In the genomic region with DNA sequence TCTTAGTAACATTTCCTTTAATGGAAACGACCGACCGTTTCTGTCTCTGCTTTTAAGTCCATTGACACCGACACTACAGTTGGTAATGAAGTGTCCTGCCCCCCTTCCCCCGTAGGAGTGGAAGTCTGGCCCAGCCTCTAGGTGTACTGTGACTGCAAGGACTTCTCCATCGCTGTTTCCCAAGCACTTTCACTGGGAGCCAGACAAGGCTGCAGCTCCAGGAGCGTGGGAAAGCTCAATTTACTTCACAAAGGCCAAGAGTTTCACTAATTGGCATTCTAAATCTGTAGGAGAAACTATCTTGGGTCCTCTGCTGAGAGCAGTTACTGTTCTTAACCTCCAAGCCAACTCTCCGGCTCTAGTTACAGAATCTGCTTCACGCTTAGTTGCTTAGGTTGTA, we compare ENCODE assay signal across 10 mouse cellular contexts. TPM values are rescaled to one million over a fixed set of nuclear protein-coding genes. Genes with fewer than 3 reads are reported as not detected.
A peak's percentile ranks its signal among the peaks of the same experiment; 100 is the strongest.
DNase-seq lines count a peak whose midpoint lies in the region; ATAC-seq and TF ChIP-seq lines count a peak whose summit lies in the region.
"Had no signal": no experiment of that assay in that cellular context is flagged by ENCODE, and none has a peak within 500 bp of the region (broad histone marks: within the 10 kb centered on the region; RNA-seq: fewer than 3 reads in every experiment).

No protein-coding gene starts in this region.

- H3K27me3 ChIP-seq in cerebellum, adult 2 months (ENCODE audit: control insufficient read depth, insufficient read depth, low read length) = no peaks in the 10 kb centered on the region
- H3K27me3 ChIP-seq in neural tube, embryonic 11.5 days (ENCODE audit: control insufficient read depth, insufficient read depth, low read length) = no peaks in the 10 kb centered on the region
- no peaks in the 10 kb centered on the region for H3K27me3 ChIP-seq in hindbrain, embryonic 16.5 days (replicated peaks; ENCODE audit: control insufficient read depth, insufficient read depth, low read length)
- no peaks in the 10 kb centered on the region for H3K27me3 ChIP-seq in stomach, embryonic 16.5 days (ENCODE audit: control insufficient read depth, insufficient read depth, low read length)

- no peak for ATAC-seq in cerebellum, adult (ENCODE audit: insufficient number of reproducible peaks, low FRiP score, low TSS enrichment)
- 0 out of 2 replicates have a peak, but pooled peaks have one; percentile 16 for ATAC-seq in neural tube, embryonic 11.5 days (ENCODE audit: insufficient read depth, low FRiP score, low TSS enrichment)
- ATAC-seq in hindbrain, embryonic 16.5 days = peak; percentile 88
- ATAC-seq in stomach, embryonic 16.5 days (ENCODE audit: insufficient read depth, low FRiP score) = peak; percentile 72
- ATAC-seq in megakaryocyte progenitor cell, adult 5-6 weeks (replicated peaks; ENCODE audit: poor library complexity) = no peak
- ATAC-seq: activated CD4-positive, CD25-positive, alpha-beta regulatory T cell, adult 4 months had no signal

- 41% methylated on average over 9 of the region's 9 CpGs for WGBS in cerebellum, adult 2 months
- 29% methylated on average over 9 of the region's 9 CpGs for WGBS in neural tube, embryonic 11.5 days
- 21% methylated on average over 9 of the region's 9 CpGs for WGBS in hindbrain, embryonic 16.5 days
- WGBS in stomach, embryonic 16.5 days = 30% methylated on average over 9 of the region's 9 CpGs

- no peak overlapping the region for H3K4me3 ChIP-seq in cerebellum, adult 2 months (replicated peaks; ENCODE audit: insufficient read depth, low read depth, low read length)
- no peak overlapping the region for H3K4me3 ChIP-seq in neural tube, embryonic 11.5 days (ENCODE audit: low read depth, low read length)
- H3K4me3 ChIP-seq in hindbrain, embryonic 16.5 days (ENCODE audit: low read length) = no peak overlapping the region
- no peak overlapping the region for H3K4me3 ChIP-seq in stomach, embryonic 16.5 days (replicated peaks; ENCODE audit: low read length)

- no peaks in the 10 kb centered on the region for H3K9me3 ChIP-seq in neural tube, embryonic 11.5 days (ENCODE audit: control insufficient read depth, low read length)
- no peaks in the 10 kb centered on the region for H3K9me3 ChIP-seq in hindbrain, embryonic 16.5 days (ENCODE audit: control insufficient read depth, low read length)
- no peaks in the 10 kb centered on the region for H3K9me3 ChIP-seq in stomach, embryonic 16.5 days (replicated peaks; ENCODE audit: control insufficient read depth, low read length)

- peaks cover 28% of the 10 kb centered on the region for H3K4me1 ChIP-seq in cerebellum, adult 2 months (ENCODE audit: control insufficient read depth, insufficient read depth, low read length)
- H3K4me1 ChIP-seq in neural tube, embryonic 11.5 days (ENCODE audit: control insufficient read depth, insufficient read depth, low read length) = 0 out of 2 replicates have a peak, but pooled peaks cover 5% of the 10 kb centered on the region
- peaks cover 5% of the 10 kb centered on the region for H3K4me1 ChIP-seq in hindbrain, embryonic 16.5 days (ENCODE audit: control insufficient read depth, insufficient read depth, low read depth, low read length)
- H3K4me1 ChIP-seq in stomach, embryonic 16.5 days (ENCODE audit: control insufficient read depth, insufficient read depth, low read length) = peaks cover 45% of the 10 kb centered on the region

- no peaks in the 10 kb centered on the region; the same call in 1 of the 2 replicates for H3K36me3 ChIP-seq in neural tube, embryonic 11.5 days (ENCODE audit: control insufficient read depth, insufficient read depth, low read length)
- no peaks in the 10 kb centered on the region for H3K36me3 ChIP-seq in hindbrain, embryonic 16.5 days (ENCODE audit: control insufficient read depth, insufficient read depth, low read length)
- H3K36me3 ChIP-seq in stomach, embryonic 16.5 days (ENCODE audit: control insufficient read depth, insufficient read depth, low read length) = 0 out of 2 replicates have a peak, but pooled peaks cover 5% of the 10 kb centered on the region

- peak overlapping the region; percentile 83 for H3K27ac ChIP-seq in cerebellum, adult 2 months (ENCODE audit: insufficient read depth, low read length)
- peak overlapping the region; percentile 37; the same call in 1 of the 2 replicates for H3K27ac ChIP-seq in neural tube, embryonic 11.5 days (ENCODE audit: low read depth, low read length)
- 0 out of 2 replicates have a peak overlapping the region, but pooled peaks have one; percentile 44 for H3K27ac ChIP-seq in hindbrain, embryonic 16.5 days (ENCODE audit: low read depth, low read length)
- peak overlapping the region; percentile 58 for H3K27ac ChIP-seq in stomach, embryonic 16.5 days (ENCODE audit: low read length)
- H3K27ac ChIP-seq: macrophage had no signal

- no peak for TF ChIP-seq CTCF in cerebellum, adult 2 months (IDR thresholded peaks at IDR 0.05; ENCODE audit: borderline replicate concordance, insufficient read depth, low read depth, low read length)

- TF ChIP-seq POLR2A in cerebellum, adult 2 months (IDR thresholded peaks at IDR 0.05; ENCODE audit: borderline replicate concordance, insufficient read depth, low read length) = no peak

- DNase-seq in cerebellum, adult 2 months = no peak
- DNase-seq in neural tube, embryonic 11.5 days (ENCODE audit: low spot score) = no peak
- no peak for DNase-seq in neural tube, embryonic 10.5 days (ENCODE audit: extremely low spot score, low spot score)
- DNase-seq in layer of hippocampus, adult 9-11 months = no peak

- H3K9ac ChIP-seq in neural tube, embryonic 11.5 days (ENCODE audit: low read length) = no peak overlapping the region
- H3K9ac ChIP-seq in hindbrain, embryonic 16.5 days (ENCODE audit: low read depth, low read length) = no peak overlapping the region
- 0 out of 2 replicates have a peak overlapping the region, but pooled peaks have one; percentile 2 for H3K9ac ChIP-seq in stomach, embryonic 16.5 days (ENCODE audit: low read length)

- no peak overlapping the region for H3K4me2 ChIP-seq in neural tube, embryonic 11.5 days (ENCODE audit: low read depth)
- H3K4me2 ChIP-seq in hindbrain, embryonic 16.5 days (ENCODE audit: low read length) = no peak overlapping the region
- H3K4me2 ChIP-seq in stomach, embryonic 16.5 days (ENCODE audit: low read depth, low read length) = 0 out of 2 replicates have a peak overlapping the region, but pooled peaks have one; percentile 3

RNA-seq across cellular contexts. Expression of a gene that starts 42.5 kb away (rescaled TPM):
- polyA plus RNA-seq in cerebellum, adult 2 months (2012; rRNA removed) = 56.3 and 63.8 TPM in 2 replicates
- polyA plus RNA-seq in neural tube, embryonic 11.5 days (2014; fragmentation: Nextera tagmentation; extraction: Ambion mirVana) = 47.6 and 52.2 TPM in 2 replicates
- polyA plus RNA-seq in hindbrain, embryonic 16.5 days (2015; fragmentation: Nextera tagmentation; extraction: Ambion mirVana) = 33.4 and 35.5 TPM in 2 replicates
- polyA plus RNA-seq in stomach, embryonic 16.5 days (2015; fragmentation: Nextera tagmentation; extraction: Ambion mirVana) = 26.7 and 30.3 TPM in 2 replicates
- 82.6 and 124 TPM in 2 replicates for total RNA-seq in megakaryocyte progenitor cell, adult 5-6 weeks (2015)
- 49.5 and 79.8 TPM in 2 replicates for total RNA-seq in megakaryocyte progenitor cell, adult 5-6 weeks (2017)

RNA-seq across cellular contexts. Expression of a gene that starts 43.3 kb away (rescaled TPM):
- 44.0 and 45.2 TPM in 2 replicates for polyA plus RNA-seq in cerebellum, adult 2 months (2012; rRNA removed)
- polyA plus RNA-seq in neural tube, embryonic 11.5 days (2014; fragmentation: Nextera tagmentation; extraction: Ambion mirVana) = 40.6 and 42.1 TPM in 2 replicates
- 32.7 and 36.2 TPM in 2 replicates for polyA plus RNA-seq in hindbrain, embryonic 16.5 days (2015; fragmentation: Nextera tagmentation; extraction: Ambion mirVana)
- 44.0 and 52.0 TPM in 2 replicates for polyA plus RNA-seq in stomach, embryonic 16.5 days (2015; fragmentation: Nextera tagmentation; extraction: Ambion mirVana)
- 25.3 and 28.7 TPM in 2 replicates for total RNA-seq in megakaryocyte progenitor cell, adult 5-6 weeks (2015)
- total RNA-seq in megakaryocyte progenitor cell, adult 5-6 weeks (2017) = 12.1 and 12.2 TPM in 2 replicates

Comparison
In these comparisons a context has a peak if more than half of its experiments do, and no peak if none do; other contexts are left out.
1. ATAC-seq: peak in neural tube, embryonic 11.5 days (single experiment), hindbrain, embryonic 16.5 days (single experiment) and stomach, embryonic 16.5 days (single experiment); none in cerebellum, adult (single experiment) and megakaryocyte progenitor cell, adult 5-6 weeks (single experiment).
2. Peak in every context shown above with its lines, with median percentiles within 50 percentile points of each other: H3K27ac ChIP-seq.